Mouse (Mus musculus): ENCODE data around the gene Lekr1.

Gene Lekr1

DNA sequence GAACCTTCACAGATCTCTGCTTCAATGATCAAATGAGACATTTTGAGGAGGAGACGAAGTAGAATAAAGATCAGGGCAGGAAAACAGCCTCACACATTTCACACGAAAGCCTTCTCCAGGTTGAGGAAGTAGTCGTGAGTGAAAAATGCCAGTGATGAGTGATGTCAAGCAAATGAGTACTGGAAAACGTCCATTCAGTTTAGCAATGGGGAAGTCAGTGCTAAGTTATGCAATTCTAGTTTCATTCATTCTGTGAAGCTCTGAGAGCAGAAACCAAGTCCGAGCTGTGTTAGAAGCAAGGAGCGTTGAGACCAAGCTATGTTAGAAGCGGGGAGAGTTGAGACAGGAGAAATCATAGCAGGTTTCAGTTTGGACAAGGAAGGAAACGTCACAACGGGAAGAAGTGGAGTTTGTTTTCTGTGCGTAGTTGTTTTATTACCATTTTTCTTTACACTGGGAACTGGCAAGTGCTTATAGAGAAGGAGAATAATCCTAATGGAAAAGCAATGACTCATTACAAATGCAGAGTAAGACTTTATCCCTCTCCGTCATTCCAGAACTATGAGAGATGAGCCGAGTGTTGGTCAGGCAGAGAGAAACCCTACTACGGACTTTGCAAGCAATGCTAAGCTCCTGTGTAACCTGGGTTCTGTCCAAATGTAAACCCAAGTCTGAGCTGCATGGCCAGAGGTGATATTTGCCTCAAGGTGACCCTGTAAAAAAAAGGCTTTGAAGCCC is 207.2 kb downstream of the Lekr1 start:
- DNase-seq (ENCODE audit: low spot score): no peak
